Comparison of ENCODE assay signal across 15 mouse cellular contexts in the genomic region with DNA sequence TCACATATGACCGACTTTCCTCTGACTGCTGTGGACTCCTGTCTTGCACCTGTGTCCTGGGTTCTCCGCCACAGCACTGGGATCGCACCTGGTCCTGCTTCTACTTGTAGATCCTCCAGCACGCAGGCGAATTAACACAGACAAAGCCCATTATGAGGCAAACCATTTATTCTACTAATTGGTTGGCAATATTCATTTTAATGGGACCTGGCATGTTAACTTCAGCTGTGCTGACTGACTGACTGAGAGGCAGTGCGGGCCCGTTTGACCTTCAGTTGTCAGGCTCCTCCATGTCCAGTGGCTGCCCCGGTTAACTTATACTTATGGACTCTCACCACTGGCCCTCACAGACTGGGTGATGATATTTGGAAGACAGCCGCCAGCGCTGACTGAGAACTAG.
DNase-seq lines count a peak whose midpoint lies in the region; ATAC-seq and TF ChIP-seq lines count a peak whose summit lies in the region.
"Had no signal": no experiment of that assay in that cellular context is flagged by ENCODE, and none has a peak within 500 bp of the region (broad histone marks: within the 10 kb centered on the region; RNA-seq: fewer than 3 reads in every experiment).

No protein-coding gene starts in this region.

- H3K27ac ChIP-seq in heart, embryonic 16.5 days (ENCODE audit: low read length) = no peak overlapping the region
- H3K27ac ChIP-seq in forebrain, embryonic 15.5 days (replicated peaks) = peak overlapping the region; percentile 58
- H3K27ac ChIP-seq in hindbrain, postnatal 0 days = peak overlapping the region; percentile 8; the same call in 1 of the 2 replicates

- 67% methylated on average over 10 of the region's 10 CpGs for WGBS in heart, embryonic 16.5 days
- WGBS in forebrain, embryonic 15.5 days = 44% methylated on average over 10 of the region's 10 CpGs
- WGBS in hindbrain, postnatal 0 days = 66% methylated on average over 10 of the region's 10 CpGs

- no peaks in the 10 kb centered on the region for H3K27me3 ChIP-seq in heart, embryonic 16.5 days (ENCODE audit: control insufficient read depth, insufficient read depth, low read length)
- H3K27me3 ChIP-seq in forebrain, embryonic 15.5 days = no peaks in the 10 kb centered on the region
- no peaks in the 10 kb centered on the region for H3K27me3 ChIP-seq in hindbrain, postnatal 0 days (ENCODE audit: insufficient read depth, low read length)

- H3K9me3 ChIP-seq in heart, embryonic 16.5 days (replicated peaks; ENCODE audit: control insufficient read depth, low read length) = no peaks in the 10 kb centered on the region
- no peaks in the 10 kb centered on the region for H3K9me3 ChIP-seq in forebrain, embryonic 15.5 days
- no peaks in the 10 kb centered on the region for H3K9me3 ChIP-seq in hindbrain, postnatal 0 days (ENCODE audit: low read length)

- no peak for TF ChIP-seq CTCF in hindbrain, postnatal 0 days (IDR thresholded peaks at IDR 0.05; ENCODE audit: low read depth)

- no peak overlapping the region for H3K4me2 ChIP-seq in heart, embryonic 16.5 days (ENCODE audit: low read depth, low read length)
- no peak overlapping the region for H3K4me2 ChIP-seq in forebrain, embryonic 15.5 days (replicated peaks)
- no peak overlapping the region for H3K4me2 ChIP-seq in hindbrain, postnatal 0 days (ENCODE audit: low read depth, low read length)

- no peak overlapping the region for H3K4me3 ChIP-seq in heart, embryonic 16.5 days (ENCODE audit: low read length)
- H3K4me3 ChIP-seq in forebrain, embryonic 15.5 days = no peak overlapping the region
- no peak overlapping the region for H3K4me3 ChIP-seq in hindbrain, postnatal 0 days (ENCODE audit: low read length)

- ATAC-seq in heart, embryonic 16.5 days (replicated peaks; ENCODE audit: extremely low read depth, insufficient read depth, low FRiP score) = no peak
- no peak for ATAC-seq in forebrain, embryonic 15.5 days (replicated peaks)
- ATAC-seq in hindbrain, postnatal 0 days = no peak

- peaks cover 33% of the 10 kb centered on the region for H3K4me1 ChIP-seq in heart, embryonic 16.5 days (ENCODE audit: control insufficient read depth, insufficient read depth, low read length)
- peaks cover 42% of the 10 kb centered on the region for H3K4me1 ChIP-seq in forebrain, embryonic 15.5 days
- H3K4me1 ChIP-seq in hindbrain, postnatal 0 days (ENCODE audit: insufficient read depth, low read length) = 0 out of 2 replicates have a peak, but pooled peaks cover 6% of the 10 kb centered on the region

- H3K9ac ChIP-seq in heart, embryonic 16.5 days (ENCODE audit: low read length) = 0 out of 2 replicates have a peak overlapping the region, but pooled peaks have one; percentile 13
- no peak overlapping the region for H3K9ac ChIP-seq in forebrain, embryonic 15.5 days (replicated peaks)
- no peak overlapping the region for H3K9ac ChIP-seq in hindbrain, postnatal 0 days (replicated peaks; ENCODE audit: low read length)

- intact Hi-C loops in gastrocnemius, postnatal 14 days (cut with DNase I; ENCODE audit: low total_unique reads) = loop anchor here (10.0 kb wide), 2 partner anchors 402 to 1302 kb away; no protein-coding TSS in a partner anchor

- DNase-seq in heart, adult 8-10 months (ENCODE audit: low spot score) = no peak
- peak; percentile 85 for DNase-seq in Muller cell, postnatal 12 days (ENCODE audit: inconsistent ontology term)
- no peak for DNase-seq in hindbrain, postnatal 0 days (ENCODE audit: low spot score)
- no peak for DNase-seq in gastrocnemius, postnatal 14 days
- no peak for DNase-seq in right cerebral cortex, postnatal 25 days
- DNase-seq in c-Kit-positive CD71-positive TER-119-positive erythroid progenitor cells, embryonic 14.5 days (ENCODE audit: low spot score) = no peak
- DNase-seq: adrenal gland, adult 8-10 months; cerebellum, adult 2 months; kidney, adult 2 months; lung, adult 2 months; lung, postnatal 4 days; thymus, postnatal 25 days had no signal

- H3K36me3 ChIP-seq in heart, embryonic 16.5 days (ENCODE audit: control insufficient read depth, insufficient read depth) = no peaks in the 10 kb centered on the region
- no peaks in the 10 kb centered on the region for H3K36me3 ChIP-seq in forebrain, embryonic 15.5 days
- no peaks in the 10 kb centered on the region for H3K36me3 ChIP-seq in hindbrain, postnatal 0 days (ENCODE audit: insufficient read depth, low read length)
- H3K36me3 ChIP-seq: G1E had no signal
